Mouse (Mus musculus): ENCODE data around the gene Srrm4.

- TF ChIP-seq CTCF (conservative IDR thresholded peaks at IDR 0.05; ENCODE audit: low read length): no peak
- no peak for TF ChIP-seq POU5F1 (IDR thresholded peaks at IDR 0.05; ENCODE audit: borderline replicate concordance, low read length)
- no peak for TF ChIP-seq NANOG (IDR thresholded peaks at IDR 0.05; ENCODE audit: borderline replicate concordance, low read length)
Observed at GRCm38 (mm10) chr5:116579533-116579932, 12.1 kb downstream of the Srrm4 start.

Measured in E14TG2a.4 (cell line).